Mouse (Mus musculus): Measurements from ENCODE around the gene Ephb2.

DNA sequence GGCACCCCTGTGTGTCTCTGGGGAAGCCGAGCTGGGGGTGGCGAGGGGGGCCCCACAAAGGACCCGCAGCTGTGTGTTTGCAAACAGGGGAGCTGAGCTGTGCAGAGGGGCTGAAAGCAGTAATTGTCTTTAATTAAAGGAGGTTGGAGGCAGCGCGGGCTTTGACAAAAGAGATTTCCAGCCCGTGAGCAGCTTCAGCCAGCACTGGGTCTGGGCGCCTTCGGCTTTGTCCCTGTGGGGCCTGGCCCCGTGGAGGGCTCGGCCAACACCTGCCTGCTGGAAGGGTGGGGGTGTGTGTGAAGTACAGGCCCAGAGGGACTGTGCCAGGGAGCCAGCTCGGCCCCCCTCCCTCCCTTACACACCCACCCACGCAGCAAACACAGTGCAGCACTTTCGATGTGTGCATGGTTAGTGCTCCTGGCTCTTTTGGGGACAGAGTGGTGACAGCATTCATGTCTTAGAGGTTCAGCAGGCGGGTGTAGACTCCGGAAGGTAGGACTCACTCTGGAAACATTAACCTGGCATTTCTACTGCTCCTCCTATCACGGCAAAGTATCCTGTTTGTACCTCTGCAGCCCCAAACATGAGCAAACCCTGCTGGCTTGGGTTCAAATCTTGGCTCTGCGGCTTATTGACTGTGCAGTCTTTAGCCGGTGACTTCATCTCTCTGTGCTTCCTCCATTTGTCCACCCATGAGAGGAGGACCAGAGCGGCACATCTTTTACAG is 85.8 kb downstream of the Ephb2 start:
- no peak for TF ChIP-seq CTCF (IDR thresholded peaks at IDR 0.05; ENCODE audit: low read depth, low read length)
- TF ChIP-seq TAL1 (conservative IDR thresholded peaks at IDR 0.05; ENCODE audit: low read depth, low read length) = no peak
